Mouse (Mus musculus) spleen, adult 2 months (tissue): ENCODE data around the gene Lmx1a. TPM values are rescaled to one million over a fixed set of nuclear protein-coding genes. Genes with fewer than 3 reads are reported as not detected.

Source experiments
- DNase-seq, 2 experiments: peaks; one replicate each; pipeline versions ENCODE4 v3.0.0 to v3.0.0-alpha.2; 2012 to 2021; ENCODE audit warnings: low spot score in 2 of 2, low read depth in 1 of 2
- H3K27ac ChIP-seq: fragments of 200-500 bp; 2 replicates; pipeline ENCODE4 v1.5.1; 2012; ENCODE audit warnings: low read length, inconsistent platforms; ENCODE audit not compliant: insufficient read depth
- H3K27me3 ChIP-seq: fragments of 200-500 bp; 2 replicates; pipeline ENCODE4 v1.6.1; 2012; ENCODE audit warnings: mild to moderate bottlenecking, moderate library complexity, low read length, inconsistent platforms; ENCODE audit not compliant: control insufficient read depth, insufficient read depth
- H3K36me3 ChIP-seq: fragments of 200-500 bp; 2 replicates; pipeline ENCODE4 v1.6.1; 2012; ENCODE audit warnings: mild to moderate bottlenecking, low read length, inconsistent platforms; ENCODE audit not compliant: control insufficient read depth, insufficient read depth
- H3K4me1 ChIP-seq: fragments of 200-500 bp; 2 replicates; pipeline ENCODE4 v1.6.1; 2011; ENCODE audit warnings: inconsistent platforms; ENCODE audit not compliant: control insufficient read depth, insufficient read depth, insufficient read length
- H3K4me3 ChIP-seq: fragments of 200-500 bp; 2 replicates; pipeline ENCODE4 v1.5.1; 2011; ENCODE audit warnings: mild to moderate bottlenecking, inconsistent platforms; ENCODE audit not compliant: insufficient read depth, insufficient read length; ENCODE audit errors: extremely low read depth
- CTCF ChIP-seq: fragments of 200-500 bp; IDR thresholded peaks from 2 replicates; pipeline ENCODE4 v1.5.1; 2011; ENCODE audit warnings: mild to moderate bottlenecking, inconsistent platforms; ENCODE audit not compliant: insufficient read depth, insufficient read length, insufficient replicate concordance; ENCODE audit errors: extremely low read depth
- POLR2A ChIP-seq: fragments of 200-500 bp; IDR thresholded peaks from 2 replicates; pipeline ENCODE4 v1.6.1; 2011; ENCODE audit warnings: low read depth, low read length, inconsistent platforms
- WGBS: fragments of 180-500 bp; shearing (Covaris S2); methylation state at CpG from one replicate; pipeline ENCODE4 v1.1.7; 2018; 5-methylcytosine and 5-hydroxymethylcytosine counted together
- polyA plus RNA-seq: library from polyadenylated mRNA; depleted of rRNA; stranded (reverse); fragments of >200 nt; gene quantifications from 2 replicates; pipeline ENCODE4 v1.2.3, GENCODE M21; 2012

Lmx1a gene
- polyA plus RNA-seq, 1 experiment: not detected

- Histone ChIP-seq H3K4me1 (no peaks in the 10 kb centered on the region), H3K27me3 (no peaks in the 10 kb centered on the region), H3K36me3 (no peaks in the 10 kb centered on the region), H3K4me3 (no peak overlapping the region), H3K27ac (no peak overlapping the region)
- DNase-seq: no peak
- TF ChIP-seq POLR2A (no peak), CTCF (no peak)
- WGBS: 62% methylated on average over 1 of the region's 1 CpGs
Measured at GRCm38 (mm10) chr1:167821125-167821524, 132.1 kb downstream of the Lmx1a start.

- no peak for TF ChIP-seq CTCF
- TF ChIP-seq POLR2A: no peak
- Histone ChIP-seq H3K4me3 (no peak overlapping the region), H3K27ac (no peak overlapping the region), H3K27me3 (no peaks in the 10 kb centered on the region), H3K4me1 (no peaks in the 10 kb centered on the region), H3K36me3 (no peaks in the 10 kb centered on the region)
- 88% methylated on average over 7 of the region's 7 CpGs for WGBS
- no peak for DNase-seq
Measured at GRCm38 (mm10) chr1:167830291-167830690, 141.3 kb downstream of the Lmx1a start.

GRCm38 (mm10) chr1:167831601-167832000 is 142.6 kb downstream of the Lmx1a start:
- no peaks in the 10 kb centered on the region for H3K36me3 ChIP-seq

GRCm38 (mm10) chr1:167854801-167855200 is 165.8 kb downstream of the Lmx1a start:
- Histone ChIP-seq H3K36me3 (no peaks in the 10 kb centered on the region), H3K4me1 (no peaks in the 10 kb centered on the region), H3K27ac (no peak overlapping the region), H3K4me3 (no peak overlapping the region), H3K27me3 (no peaks in the 10 kb centered on the region)
- WGBS: 84% methylated on average over 4 of the region's 4 CpGs
- no peak for DNase-seq
- no peak for TF ChIP-seq POLR2A
- no peak for TF ChIP-seq CTCF

More at GRCm38 (mm10) chr1:167831601-167832000, 142.6 kb downstream of the Lmx1a start:
- no peaks in the 10 kb centered on the region for H3K4me1 ChIP-seq
- 80% methylated on average over 3 of the region's 3 CpGs for WGBS
- H3K27ac ChIP-seq: no peak overlapping the region
- no peak overlapping the region for H3K4me3 ChIP-seq
- DNase-seq: no peak
- no peaks in the 10 kb centered on the region for H3K27me3 ChIP-seq
- TF ChIP-seq POLR2A: no peak
- no peak for TF ChIP-seq CTCF

- no peak overlapping the region for H3K27ac ChIP-seq
- no peaks in the 10 kb centered on the region for H3K36me3 ChIP-seq
- H3K4me3 ChIP-seq: no peak overlapping the region
- TF ChIP-seq CTCF: no peak
- no peak for TF ChIP-seq POLR2A
- no peaks in the 10 kb centered on the region for H3K27me3 ChIP-seq
- 62% methylated on average over 1 of the region's 1 CpGs for WGBS
- H3K4me1 ChIP-seq: no peaks in the 10 kb centered on the region
- DNase-seq: no peak
Measured at GRCm38 (mm10) chr1:167872028-167872427, 183.0 kb downstream of the Lmx1a start.

- Histone ChIP-seq H3K4me3 (no peak overlapping the region), H3K27ac (no peak overlapping the region), H3K4me1 (no peaks in the 10 kb centered on the region), H3K36me3 (no peaks in the 10 kb centered on the region), H3K27me3 (no peaks in the 10 kb centered on the region)
- TF ChIP-seq POLR2A (no peak), CTCF (no peak)
- DNase-seq: no peak
- 64% methylated on average over 3 of the region's 3 CpGs for WGBS
Measured at GRCm38 (mm10) chr1:167874099-167874498, 185.1 kb downstream of the Lmx1a start.

- Histone ChIP-seq H3K4me3 (no peak overlapping the region), H3K27ac (no peak overlapping the region), H3K36me3 (no peaks in the 10 kb centered on the region), H3K4me1 (no peaks in the 10 kb centered on the region), H3K27me3 (no peaks in the 10 kb centered on the region)
- no peak for TF ChIP-seq CTCF
- TF ChIP-seq POLR2A: no peak
- no peak for DNase-seq
- 84% methylated on average over 4 of the region's 4 CpGs for WGBS
Measured at GRCm38 (mm10) chr1:167877931-167878330, 188.9 kb downstream of the Lmx1a start.

GRCm38 (mm10) chr1:167878354-167878753 is 189.3 kb downstream of the Lmx1a start:
- H3K4me3 ChIP-seq: no peak overlapping the region
- H3K4me1 ChIP-seq: no peaks in the 10 kb centered on the region
- DNase-seq: no peak
- H3K36me3 ChIP-seq: no peaks in the 10 kb centered on the region
- no peak overlapping the region for H3K27ac ChIP-seq
- 89% methylated on average over 11 of the region's 11 CpGs for WGBS
- no peaks in the 10 kb centered on the region for H3K27me3 ChIP-seq
- TF ChIP-seq CTCF (no peak), POLR2A (no peak)
